In the genomic region with DNA sequence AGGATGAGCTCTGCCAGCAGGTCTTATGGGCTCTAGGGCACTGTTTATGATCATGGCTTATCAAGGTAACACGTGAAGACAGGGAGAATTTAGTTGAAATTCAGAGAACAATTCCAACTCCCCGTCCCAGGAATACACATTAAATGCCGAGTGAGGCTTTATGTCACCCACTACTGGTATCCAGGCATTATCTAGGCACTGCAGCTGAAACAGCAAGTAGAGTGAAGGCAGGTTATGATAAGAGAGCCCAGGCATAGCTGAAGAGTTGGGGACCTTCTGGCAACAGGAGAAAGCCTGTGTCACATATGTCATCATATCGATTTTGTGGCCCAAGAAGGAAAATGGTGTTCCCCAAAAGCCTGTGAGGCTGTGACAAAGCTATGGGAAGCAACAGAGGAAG, we compare ENCODE assay signal across 26 mouse cellular contexts.
A peak's percentile ranks its signal among the peaks of the same experiment; 100 is the strongest.
DNase-seq lines count a peak whose midpoint lies in the region; ATAC-seq and TF ChIP-seq lines count a peak whose summit lies in the region.
"Had no signal": no experiment of that assay in that cellular context is flagged by ENCODE, and none has a peak within 500 bp of the region (broad histone marks: within the 10 kb centered on the region; RNA-seq: fewer than 3 reads in every experiment).

No protein-coding gene starts in this region.

- H3K9ac ChIP-seq in heart, embryonic 12.5 days, result no peak overlapping the region
- no peak overlapping the region for H3K9ac ChIP-seq in heart, adult 2 months (ENCODE audit: low read depth, low read length)
- H3K9ac ChIP-seq in liver, embryonic 13.5 days, result peak overlapping the region; percentile 62
- no peak overlapping the region for H3K9ac ChIP-seq in kidney, embryonic 15.5 days
- H3K9ac ChIP-seq: forebrain, postnatal 0 days; hindbrain, embryonic 13.5 days; limb, embryonic 15.5 days; neural tube, embryonic 15.5 days had no signal

- TF ChIP-seq CTCF in heart, adult 2 months (IDR thresholded peaks at IDR 0.05), result no peak

- no peaks in the 10 kb centered on the region for H3K36me3 ChIP-seq in heart, embryonic 12.5 days
- no peaks in the 10 kb centered on the region for H3K36me3 ChIP-seq in heart, adult 2 months (ENCODE audit: control insufficient read depth, insufficient read depth, low read length)
- H3K36me3 ChIP-seq in liver, embryonic 13.5 days, result no peaks in the 10 kb centered on the region
- no peaks in the 10 kb centered on the region for H3K36me3 ChIP-seq in kidney, embryonic 15.5 days
- H3K36me3 ChIP-seq: hindbrain, embryonic 13.5 days; limb, embryonic 15.5 days; neural tube, embryonic 15.5 days had no signal

- no peaks in the 10 kb centered on the region for H3K9me3 ChIP-seq in heart, embryonic 12.5 days (replicated peaks)
- no peaks in the 10 kb centered on the region for H3K9me3 ChIP-seq in liver, embryonic 13.5 days (replicated peaks)
- no peaks in the 10 kb centered on the region for H3K9me3 ChIP-seq in kidney, embryonic 15.5 days (replicated peaks)
- H3K9me3 ChIP-seq: hindbrain, embryonic 13.5 days; limb, embryonic 15.5 days; neural tube, embryonic 15.5 days had no signal

- no peak overlapping the region for H3K4me2 ChIP-seq in heart, embryonic 12.5 days
- peak overlapping the region; percentile 57 for H3K4me2 ChIP-seq in liver, embryonic 13.5 days
- H3K4me2 ChIP-seq in kidney, embryonic 15.5 days, result no peak overlapping the region
- H3K4me2 ChIP-seq: hindbrain, embryonic 13.5 days; limb, embryonic 15.5 days; midbrain, embryonic 11.5 days; neural tube, embryonic 15.5 days had no signal

- H3K27ac ChIP-seq in heart, embryonic 12.5 days (ENCODE audit: poor library complexity, severe bottlenecking), result no peak overlapping the region
- H3K27ac ChIP-seq in heart, adult 2 months, result no peak overlapping the region
- peak overlapping the region; percentile 97 for H3K27ac ChIP-seq in liver, embryonic 13.5 days
- H3K27ac ChIP-seq in kidney, embryonic 15.5 days, result no peak overlapping the region
- H3K27ac ChIP-seq: gastrocnemius, adult 2 months; hindbrain, embryonic 13.5 days; layer of hippocampus, adult 2 months; limb, embryonic 15.5 days; neural tube, embryonic 15.5 days had no signal

- H3K4me1 ChIP-seq in heart, embryonic 12.5 days (replicated peaks), result peaks cover 23% of the 10 kb centered on the region
- H3K4me1 ChIP-seq in heart, adult 2 months (ENCODE audit: control insufficient read depth, insufficient read depth, low read length), result peaks cover 3% of the 10 kb centered on the region
- H3K4me1 ChIP-seq in liver, embryonic 13.5 days (replicated peaks), result peaks cover 61% of the 10 kb centered on the region
- H3K4me1 ChIP-seq in kidney, embryonic 15.5 days, result peaks cover 6% of the 10 kb centered on the region; the same call in 1 of the 2 replicates
- H3K4me1 ChIP-seq: limb, embryonic 15.5 days; neural tube, embryonic 15.5 days had no signal

- DNase-seq in heart, adult 2 months, result no peak
- peak; percentile 75 for DNase-seq in liver, embryonic 13.5 days
- peak; percentile 32 to 48 for DNase-seq in spleen, postnatal 10 days (ENCODE audit: low spot score in 2 of 2)
- DNase-seq in left cerebral cortex, postnatal 25 days (ENCODE audit: low spot score in 2 of 2), result no peak
- no peak for DNase-seq in lung, postnatal 14 days
- DNase-seq: adrenal gland, postnatal 14 days; cerebellum, postnatal 14 days; forebrain, postnatal 0 days; gastrocnemius, adult 2 months; heart, adult 18-20 months; heart, postnatal 14 days; kidney, adult 11 months; kidney, postnatal 10 days; lung, postnatal 10 days; right cerebral cortex, postnatal 25 days; thymus, postnatal 14 days had no signal

- 0 out of 2 replicates have a peak, but pooled peaks have one; percentile 51 for ATAC-seq in heart, embryonic 12.5 days (ENCODE audit: insufficient number of reproducible peaks, low FRiP score)
- peak; percentile 47; the same call in 1 of the 2 replicates for ATAC-seq in common myeloid progenitor, adult 5-6 weeks (replicated peaks; ENCODE audit: low read depth, poor library complexity, severe bottlenecking)
- ATAC-seq in liver, embryonic 13.5 days (ENCODE audit: low read depth), result peak; percentile 98
- no peak for ATAC-seq in kidney, embryonic 15.5 days (replicated peaks; ENCODE audit: low FRiP score)
- ATAC-seq: forebrain, postnatal 0 days had no signal

- no peak for TF ChIP-seq POLR2A in heart, adult 2 months (IDR thresholded peaks at IDR 0.05; ENCODE audit: insufficient read depth, low read depth, low read length)

- no peak for TF ChIP-seq EP300 in heart, adult 2 months (IDR thresholded peaks at IDR 0.05; ENCODE audit: insufficient read depth, low read depth, low read length)

- H3K79me2 ChIP-seq in heart, adult 2 months (replicated peaks; ENCODE audit: control insufficient read depth, insufficient read depth, low read length), result no peaks in the 10 kb centered on the region

- intact Hi-C loops in heart, adult 2 months (cut with DNase I), result no loop called here
- intact Hi-C loops in left cerebral cortex, postnatal 25 days (cut with DNase I), result no loop called here

- no peak overlapping the region for H3K4me3 ChIP-seq in heart, embryonic 12.5 days
- no peak overlapping the region for H3K4me3 ChIP-seq in heart, adult 2 months
- H3K4me3 ChIP-seq in liver, embryonic 13.5 days (replicated peaks), result peak overlapping the region; percentile 24
- no peak overlapping the region for H3K4me3 ChIP-seq in kidney, embryonic 15.5 days (replicated peaks)
- H3K4me3 ChIP-seq: gastrocnemius, adult 2 months; hindbrain, embryonic 13.5 days; layer of hippocampus, adult 2 months; limb, embryonic 15.5 days; myocyte; neural tube, embryonic 15.5 days had no signal

- WGBS in heart, embryonic 12.5 days, result 37% methylated on average over 4 of the region's 4 CpGs
- WGBS in heart, adult 2 months, result 65% methylated on average over 4 of the region's 4 CpGs
- 18% methylated on average over 4 of the region's 4 CpGs for WGBS in liver, embryonic 13.5 days (ENCODE audit: insufficient replicate concordance)
- WGBS in kidney, embryonic 15.5 days, result 88% methylated on average over 4 of the region's 4 CpGs

- no peaks in the 10 kb centered on the region for H3K27me3 ChIP-seq in heart, embryonic 12.5 days (replicated peaks)
- no peaks in the 10 kb centered on the region for H3K27me3 ChIP-seq in heart, adult 2 months (ENCODE audit: control insufficient read depth, insufficient read depth, low read length)
- H3K27me3 ChIP-seq in liver, embryonic 13.5 days, result no peaks in the 10 kb centered on the region
- no peaks in the 10 kb centered on the region for H3K27me3 ChIP-seq in kidney, embryonic 15.5 days
- H3K27me3 ChIP-seq: CH12.LX; hindbrain, embryonic 13.5 days; limb, embryonic 15.5 days; neural tube, embryonic 15.5 days had no signal

Comparison
In these comparisons a context has a peak if more than half of its experiments do, and no peak if none do; other contexts are left out.
1. DNase-seq: peak in liver, embryonic 13.5 days (single experiment) and spleen, postnatal 10 days (2 of 2); none in heart, adult 2 months (0 of 2), left cerebral cortex, postnatal 25 days (0 of 2) and lung, postnatal 14 days (single experiment).